Mouse (Mus musculus) liver, embryonic 14.5 days (tissue): ENCODE measurements around the gene Lrrc29. TPM values are rescaled to one million over a fixed set of nuclear protein-coding genes. Genes with fewer than 3 reads are reported as not detected.

Source experiments
- ATAC-seq: fragments of 200-750 bp; cut with Nextera tagmentation; 2 replicates; pipeline ENCODE4 v1.8.0; 2017; ENCODE audit warnings: moderate number of reproducible peaks, mild to moderate bottlenecking, moderate library complexity; ENCODE audit not compliant: insufficient read depth
- DNase-seq, 3 experiments: peaks; one replicate each; pipeline ENCODE4 v3.0.0-alpha.2; 2012 to 2013; ENCODE audit warnings: low read depth in 3 of 3, low spot score in 3 of 3
- H3K27ac ChIP-seq: fragments of 300-500 bp; sonication (generic); 2 replicates; pipeline ENCODE4 v1.5.1; 2014; ENCODE audit warnings: moderate library complexity, mild to moderate bottlenecking, control low read depth, inconsistent platforms
- H3K27me3 ChIP-seq: fragments of 300-500 bp; sonication (generic); 2 replicates; pipeline ENCODE4 v1.6.1; 2014; ENCODE audit warnings: mild to moderate bottlenecking, low read length, moderate library complexity; ENCODE audit not compliant: control insufficient read depth, insufficient read depth
- H3K36me3 ChIP-seq: fragments of 300-500 bp; sonication (generic); replicated peaks from 2 replicates; pipeline ENCODE4 v1.6.1; 2014; ENCODE audit warnings: low read depth; ENCODE audit not compliant: control insufficient read depth, insufficient read depth
- H3K4me1 ChIP-seq, 2 experiments: fragments of 200-500 bp in 1 of 2; fragments of 300-500 bp in 1 of 2; sonication (generic) in 1 of 2; replicated peaks; 2 replicates each; pipeline ENCODE4 v1.6.1; 2012 to 2014; ENCODE audit warnings: antibody characterized with exemption in 1 of 2, inconsistent platforms in 1 of 2, low read length in 1 of 2; ENCODE audit not compliant: control insufficient read depth in 2 of 2, insufficient read depth in 2 of 2
- H3K4me2 ChIP-seq: fragments of 300-500 bp; sonication (generic); 2 replicates; pipeline ENCODE4 v1.6.1; 2014; ENCODE audit warnings: low read depth, mild to moderate bottlenecking, control low read depth, moderate library complexity
- H3K4me3 ChIP-seq, 2 experiments: fragments of 200-500 bp in 1 of 2; fragments of 300-500 bp in 1 of 2; sonication (generic) in 1 of 2; 2 replicates each; pipeline ENCODE4 v1.5.1; 2012 to 2014; ENCODE audit warnings: low read depth in 2 of 2, low read length in 2 of 2, mild to moderate bottlenecking in 2 of 2, control low read depth in 1 of 2, inconsistent platforms in 1 of 2, moderate library complexity in 1 of 2; ENCODE audit not compliant: insufficient read depth in 1 of 2
- H3K9ac ChIP-seq: fragments of 300-500 bp; sonication (generic); replicated peaks from 2 replicates; pipeline ENCODE4 v1.6.1; 2014; ENCODE audit warnings: mild to moderate bottlenecking, control low read depth, moderate library complexity
- H3K9me3 ChIP-seq: fragments of 300-500 bp; sonication (generic); 2 replicates; pipeline ENCODE4 v1.6.1; 2016; ENCODE audit warnings: low read length, mixed read lengths; ENCODE audit not compliant: control insufficient read depth
- CTCF ChIP-seq: IDR thresholded peaks from 2 replicates; pipeline ENCODE4 v1.5.1; 2016; ENCODE audit warnings: antibody characterized with exemption, low read depth, control low read depth
- EP300 ChIP-seq: IDR thresholded peaks from 2 replicates; pipeline ENCODE4 v1.6.1; 2016; ENCODE audit warnings: antibody characterized with exemption, low read depth
- WGBS: fragments of 180-500 bp; shearing (Covaris S2); extraction: QIAGEN DNeasy Blood & Tissue Kit; methylation state at CpG from one replicate; pipeline ENCODE4 v1.1.7; 2014; ENCODE audit not compliant: insufficient replicate concordance; 5-methylcytosine and 5-hydroxymethylcytosine counted together
- polyA plus RNA-seq, 2 experiments: library from polyadenylated mRNA; depleted of rRNA in 1 of 2; stranded (reverse) in 1 of 2; unstranded in 1 of 2; fragments of >200 nt; fragmentation: Nextera tagmentation in 1 of 2; extraction: Ambion mirVana in 1 of 2; gene quantifications; 2 replicates each; pipeline versions ENCODE4 v1.2.1 to v1.2.3; 2012 to 2014

The Lrrc29 gene
- polyA plus RNA-seq, 2 experiments = 9.1 to 10.4 TPM

DNA sequence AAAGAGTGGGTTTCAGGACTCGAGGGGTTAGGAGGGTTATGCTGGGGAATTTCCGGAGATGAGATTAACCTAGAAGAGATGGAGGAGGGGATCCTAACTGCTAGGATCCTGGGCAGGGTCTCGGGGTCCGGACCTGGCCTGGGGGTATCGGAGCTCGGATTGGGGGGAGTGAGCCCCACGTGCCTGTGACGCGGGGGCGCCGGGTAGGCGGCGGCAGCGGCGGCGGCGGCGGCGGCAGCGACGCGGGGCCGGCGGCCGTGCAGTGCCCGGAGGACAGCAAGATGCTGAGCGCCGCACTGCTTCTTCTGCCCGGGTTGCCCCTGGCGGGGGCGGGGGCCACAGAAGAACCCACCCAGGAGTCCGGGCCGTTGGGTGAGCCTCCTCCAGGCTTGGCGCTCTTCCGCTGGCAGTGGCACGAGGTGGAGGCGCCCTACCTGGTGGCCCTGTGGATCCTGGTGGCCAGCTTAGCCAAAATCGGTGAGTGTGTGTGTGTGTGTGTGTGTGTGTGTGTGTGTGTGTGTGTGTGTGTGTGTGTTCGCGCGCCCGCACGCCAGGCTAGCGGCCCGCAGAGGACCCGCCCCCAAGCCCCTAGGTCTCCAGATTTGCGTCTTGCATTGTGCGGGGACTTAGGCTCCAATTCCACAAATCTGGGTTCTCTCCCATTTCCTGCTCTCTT lies 23.2 kb upstream of the Lrrc29 start:
- H3K27ac ChIP-seq = no peak overlapping the region
- no peak for TF ChIP-seq CTCF
- TF ChIP-seq EP300 = no peak
- H3K9me3 ChIP-seq = no peaks in the 10 kb centered on the region
- ATAC-seq (no peak), DNase-seq (no peak)
- H3K4me2 ChIP-seq = peak overlapping the region; percentile 88
- no peak overlapping the region for H3K9ac ChIP-seq
- peaks cover 8 to 9% of the 10 kb centered on the region in 2 experiments; a peak in 3 of 4 replicates for H3K4me1 ChIP-seq
- peaks cover 51% of the 10 kb centered on the region for H3K27me3 ChIP-seq
- H3K4me3 ChIP-seq = peak overlapping the region; percentile 45 to 57
- 2% methylated on average over 48 of the region's 48 CpGs for whole genome bisulfite sequencing
- no peaks in the 10 kb centered on the region for H3K36me3 ChIP-seq

DNA sequence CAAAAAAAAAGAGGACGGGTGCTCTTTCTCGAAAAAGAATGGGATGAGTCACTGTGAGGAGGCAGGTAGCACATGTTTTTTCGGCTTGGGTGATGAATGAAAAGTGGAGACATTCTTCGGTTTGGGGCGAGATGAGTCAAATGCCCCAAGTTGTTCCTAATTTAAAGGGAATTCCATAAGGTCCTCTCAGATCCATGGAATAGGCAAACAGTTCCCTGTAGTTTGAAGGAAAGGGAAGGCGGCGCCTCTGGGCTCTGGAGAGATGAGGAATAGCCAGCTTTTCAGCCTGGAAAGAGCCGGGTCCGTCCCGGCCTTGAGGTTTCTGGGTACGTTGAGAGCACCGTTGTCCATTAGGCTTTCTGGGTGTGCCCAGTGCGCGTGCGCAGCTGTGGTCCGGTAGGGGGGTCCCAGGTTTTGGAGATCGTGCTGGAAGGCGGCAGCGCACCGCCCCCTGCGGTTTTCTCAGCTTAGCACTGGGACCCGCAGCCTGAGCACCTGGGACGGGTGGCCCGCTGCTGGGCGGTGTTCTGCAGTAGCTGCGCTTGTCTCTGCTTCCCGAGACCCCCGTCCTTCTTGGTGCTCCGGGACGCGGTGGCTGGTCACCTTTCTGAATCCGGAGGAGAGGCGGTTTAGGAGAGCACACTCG lies 22.5 kb upstream of the Lrrc29 start, which contains the start of gene Slc9a5:
TSS of gene Slc9a5 (plus strand) at position 394 of the 646 bp plus-strand sequence.
- H3K4me1 ChIP-seq = peaks cover 8 to 9% of the 10 kb centered on the region in 2 experiments; a peak in 3 of 4 replicates
- H3K36me3 ChIP-seq = no peaks in the 10 kb centered on the region
- WGBS = under 1% methylated on average over 34 of the region's 34 CpGs
- ATAC-seq (no peak), DNase-seq (no peak)
- peaks cover 51% of the 10 kb centered on the region for H3K27me3 ChIP-seq
- H3K27ac ChIP-seq = no peak within 1 kb of the TSS
- H3K4me2 ChIP-seq = peak within 1 kb of the TSS; percentile 88
- H3K4me3 ChIP-seq = peak within 1 kb of the TSS; percentile 57 to 61
- H3K9ac ChIP-seq = peak within 1 kb of the TSS; percentile 61
- TF ChIP-seq CTCF (peak; percentile 19; the same call in 1 of the 2 replicates), EP300 (no peak)
- no peaks in the 10 kb centered on the region for H3K9me3 ChIP-seq

DNA sequence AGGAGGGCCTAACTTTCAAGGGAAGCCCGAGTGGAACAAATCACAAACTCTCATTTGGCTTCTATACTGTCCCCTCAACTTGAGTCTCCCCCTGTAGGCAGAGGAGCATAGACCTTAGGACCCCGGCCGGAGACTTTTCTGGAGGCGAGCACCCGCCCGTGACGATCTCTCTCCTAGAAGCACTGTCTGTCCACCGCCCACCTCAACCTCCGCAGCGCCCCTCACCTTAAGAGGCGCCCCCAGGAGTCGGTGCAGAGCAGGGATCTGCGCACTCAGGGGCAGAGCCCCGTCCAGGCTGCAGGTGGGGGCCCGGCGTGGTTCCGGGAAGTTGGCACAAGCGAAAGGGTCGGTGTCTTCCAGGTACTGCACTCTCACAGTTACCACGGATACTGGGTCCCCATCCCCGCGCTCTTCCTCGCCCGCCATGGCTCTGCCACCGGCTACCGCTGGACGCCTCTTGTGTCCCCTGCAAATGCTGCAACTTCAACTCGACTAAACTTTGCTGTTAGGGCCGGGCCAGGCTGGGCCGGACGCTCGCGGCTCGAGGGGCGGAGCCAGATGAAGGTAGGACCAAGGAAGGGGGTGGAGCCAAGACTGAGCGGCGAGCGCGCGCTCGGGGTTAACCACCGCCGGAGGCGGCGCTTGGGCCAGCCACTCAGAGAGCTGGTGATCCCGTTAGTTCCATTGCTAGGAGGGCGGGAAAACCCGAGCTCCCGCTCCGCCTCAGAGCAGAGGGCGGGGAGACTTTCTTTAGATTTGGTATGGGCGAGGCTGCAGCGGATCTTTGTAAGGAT lies 21.5 kb upstream of the Lrrc29 start, which contains the start of gene Fhod1:
TSS of gene Fhod1 (minus strand) at position 526 of the 794 bp plus-strand sequence.
- peaks cover 51% of the 10 kb centered on the region for H3K27me3 ChIP-seq
- no peaks in the 10 kb centered on the region for H3K36me3 ChIP-seq
- WGBS = under 1% methylated on average over 53 of the region's 53 CpGs
- ATAC-seq = peak; percentile 91
- no peak within 1 kb of the TSS for H3K27ac ChIP-seq
- H3K4me2 ChIP-seq = peak within 1 kb of the TSS; percentile 88
- TF ChIP-seq CTCF (peak; percentile 27; the same call in 1 of the 2 replicates), EP300 (no peak)
- H3K9me3 ChIP-seq = no peaks in the 10 kb centered on the region
- H3K4me1 ChIP-seq = peaks cover 8 to 9% of the 10 kb centered on the region in 2 experiments; a peak in 3 of 4 replicates
- DNase-seq = peak; percentile 81 to 89 (median 85)
- H3K9ac ChIP-seq = peak within 1 kb of the TSS; percentile 61
- H3K4me3 ChIP-seq = peak within 1 kb of the TSS; percentile 57 to 61

DNA sequence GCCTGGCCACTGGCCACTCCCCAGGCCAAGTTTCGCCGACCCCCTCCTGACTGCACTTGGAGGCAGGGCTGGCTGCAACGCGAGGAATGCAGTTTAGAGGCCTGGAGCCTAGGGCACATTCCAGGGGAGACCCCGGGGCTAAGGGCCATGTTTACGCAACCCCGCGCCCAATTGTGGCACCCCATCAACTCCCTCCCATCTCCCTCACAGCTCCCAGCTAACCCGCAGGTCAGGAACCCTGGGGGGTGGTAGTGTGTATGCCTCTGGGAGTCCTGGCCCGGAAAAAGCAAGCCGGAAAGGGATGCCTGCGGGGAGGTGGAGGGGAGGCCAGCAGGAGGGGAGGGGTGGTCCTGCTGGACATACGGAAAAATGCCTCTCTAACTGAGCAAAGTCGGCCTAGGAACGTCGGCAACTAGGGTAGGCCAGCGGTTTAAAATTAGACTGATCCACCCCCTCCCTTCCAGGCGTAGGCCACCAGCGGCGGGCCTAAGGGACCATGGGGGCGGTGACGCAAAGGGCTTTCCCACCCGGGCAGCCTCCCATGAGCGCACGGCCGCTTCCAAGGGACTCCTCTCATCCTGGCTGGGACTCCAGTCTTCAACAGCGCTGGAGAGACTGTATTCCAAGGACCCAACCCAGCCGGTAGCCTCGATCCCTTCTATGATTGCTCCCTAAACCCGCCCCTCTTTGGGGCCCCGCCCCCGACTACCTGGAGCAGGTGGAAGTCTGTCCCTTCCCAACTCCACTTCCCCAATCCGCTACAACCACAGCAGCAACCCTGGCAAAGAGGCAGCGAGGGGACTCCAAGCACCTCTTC lies 20.7 kb upstream of the Lrrc29 start:
- Histone ChIP-seq H3K9me3 (no peaks in the 10 kb centered on the region), H3K4me2 (peak overlapping the region; percentile 88), H3K9ac (peak overlapping the region; percentile 61), H3K27me3 (peaks cover 51% of the 10 kb centered on the region), H3K36me3 (no peaks in the 10 kb centered on the region), H3K4me1 (peaks cover 9 to 10% of the 10 kb centered on the region in 2 experiments), H3K27ac (no peak overlapping the region), H3K4me3 (peak overlapping the region; percentile 57 to 61)
- DNase-seq (no peak), ATAC-seq (0 out of 2 replicates have a peak, but pooled peaks have one; percentile 4)
- TF ChIP-seq CTCF (no peak), EP300 (no peak)
- 9% methylated on average over 34 of the region's 34 CpGs for WGBS
